Mouse (Mus musculus): ENCODE results near the gene Smarcc1.

The Smarcc1 gene

GRCm38 (mm10) chr9:110243221-110243833 lies 125.8 kb downstream of the Smarcc1 start, which contains the start of gene Cspg5:
TSS of gene Cspg5 (plus strand) at chr9:110243783.
- no peak for DNase-seq

DNA sequence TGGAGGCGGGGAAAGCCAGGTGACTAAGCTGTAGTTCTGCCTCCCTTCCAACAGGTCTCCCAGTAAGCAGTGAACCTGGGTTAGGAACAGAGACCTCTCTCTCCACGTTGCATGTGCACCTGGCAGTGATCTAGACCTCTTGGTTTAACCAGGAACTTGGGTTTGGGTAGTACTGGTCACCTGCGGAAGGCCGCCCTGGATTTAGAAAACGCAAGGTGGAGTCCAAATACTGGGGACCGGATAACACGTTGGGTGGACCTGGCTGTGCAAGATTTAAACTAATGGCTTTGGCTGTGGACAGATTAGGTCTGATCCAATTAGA lies 127.0 kb downstream of the Smarcc1 start:
- no peak for DNase-seq

- no peak for DNase-seq
Measured at GRCm38 (mm10) chr9:110244889-110245589, 127.5 kb downstream of the Smarcc1 start.

- DNase-seq: peak; percentile 35
Measured at GRCm38 (mm10) chr9:110245590-110246320, 128.2 kb downstream of the Smarcc1 start.

DNA sequence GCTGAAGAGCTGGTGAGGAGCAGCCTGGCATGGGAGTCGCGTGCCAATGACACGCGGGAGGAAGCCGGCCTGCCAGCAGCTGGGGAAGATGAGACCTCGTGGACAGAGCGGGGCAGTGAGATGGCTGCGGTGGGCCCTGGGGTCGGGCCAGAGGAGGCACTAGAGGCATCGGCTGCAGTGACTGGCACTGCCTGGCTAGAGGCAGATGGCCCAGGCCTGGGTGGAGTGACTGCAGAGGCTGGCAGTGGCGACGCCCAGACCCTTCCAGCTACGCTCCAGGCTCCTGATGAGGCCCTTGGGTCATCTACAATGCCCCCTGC lies 128.8 kb downstream of the Smarcc1 start:
- no peak for DNase-seq

DNA sequence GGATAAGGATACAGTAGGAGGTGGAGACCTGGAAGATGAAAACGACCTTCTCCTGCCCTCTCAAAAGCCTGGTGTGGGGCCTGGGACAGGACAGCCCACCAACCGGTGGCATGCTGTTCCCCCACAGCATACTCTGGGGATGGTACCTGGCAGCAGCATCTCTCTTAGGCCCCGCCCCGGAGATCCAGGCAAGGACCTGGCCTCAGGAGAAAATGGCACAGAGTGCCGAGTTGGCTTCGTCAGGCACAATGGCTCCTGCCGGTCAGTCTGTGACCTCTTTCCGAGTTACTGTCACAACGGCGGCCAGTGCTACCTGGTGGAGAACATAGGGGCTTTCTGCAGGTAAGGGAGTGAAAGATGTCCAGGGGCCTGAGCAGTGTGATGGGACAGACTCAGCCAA lies 129.5 kb downstream of the Smarcc1 start:
- DNase-seq: no peak

- no peak for DNase-seq
Measured at GRCm38 (mm10) chr9:110248861-110249260, 131.4 kb downstream of the Smarcc1 start.

DNA sequence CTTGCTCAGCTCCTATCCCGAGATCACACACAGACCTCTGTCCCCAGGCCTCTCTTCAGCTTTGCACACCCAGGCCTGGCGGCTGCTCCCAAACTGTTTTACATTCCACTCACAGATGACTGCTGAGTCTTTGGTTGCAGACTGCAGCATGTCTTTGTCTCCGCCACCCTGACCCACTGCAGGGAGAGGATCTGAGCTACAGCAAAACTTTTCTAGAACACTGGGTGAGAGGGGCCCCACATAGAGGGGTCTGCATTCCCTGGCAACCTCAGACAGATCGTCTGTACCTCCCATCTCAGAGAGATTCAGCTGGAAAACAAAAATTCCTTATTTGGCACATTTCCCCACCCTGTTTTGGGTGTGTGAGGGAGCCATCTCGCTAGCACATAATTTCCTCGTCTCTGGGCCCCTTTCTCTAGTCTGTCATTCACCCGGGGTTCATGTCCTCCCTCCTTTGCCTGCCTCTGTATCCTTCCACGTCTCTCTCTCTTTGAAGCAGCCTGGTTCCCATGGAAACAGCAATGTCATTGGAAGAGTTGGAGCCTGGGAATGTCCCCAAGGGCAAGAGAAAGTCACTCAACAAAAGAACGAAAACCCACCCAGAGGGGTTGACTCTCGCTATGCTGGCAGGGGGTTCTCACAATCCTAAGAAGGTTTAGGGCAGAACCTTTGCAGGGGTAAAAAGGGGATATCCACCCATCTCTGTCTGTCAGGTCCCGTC lies 132.5 kb downstream of the Smarcc1 start:
- no peak for DNase-seq

GRCm38 (mm10) chr9:110250776-110251175 lies 133.3 kb downstream of the Smarcc1 start:
- DNase-seq: no peak

- no peak for DNase-seq
Measured at GRCm38 (mm10) chr9:110255407-110256019, 138.0 kb downstream of the Smarcc1 start.

DNA sequence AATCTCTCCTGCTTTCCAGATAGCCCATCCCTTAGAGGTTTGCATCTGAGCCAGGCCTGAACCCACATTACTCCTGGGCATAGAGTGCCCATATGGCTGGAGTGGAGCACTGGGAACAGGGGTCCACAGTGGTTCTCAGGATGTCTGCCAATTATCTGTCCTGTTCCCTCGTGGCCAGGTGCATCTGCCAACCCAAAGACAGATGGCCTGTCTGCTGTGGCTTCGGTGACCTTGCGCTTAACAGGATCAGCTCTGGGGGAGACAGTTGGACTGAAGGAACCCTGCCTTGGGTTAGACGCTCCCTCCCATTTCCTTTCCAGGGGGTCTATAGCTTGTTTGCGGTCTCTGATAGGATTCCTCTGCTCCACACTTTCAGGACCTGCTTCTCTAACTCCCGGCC lies 141.1 kb downstream of the Smarcc1 start:
- no peak for DNase-seq

DNA sequence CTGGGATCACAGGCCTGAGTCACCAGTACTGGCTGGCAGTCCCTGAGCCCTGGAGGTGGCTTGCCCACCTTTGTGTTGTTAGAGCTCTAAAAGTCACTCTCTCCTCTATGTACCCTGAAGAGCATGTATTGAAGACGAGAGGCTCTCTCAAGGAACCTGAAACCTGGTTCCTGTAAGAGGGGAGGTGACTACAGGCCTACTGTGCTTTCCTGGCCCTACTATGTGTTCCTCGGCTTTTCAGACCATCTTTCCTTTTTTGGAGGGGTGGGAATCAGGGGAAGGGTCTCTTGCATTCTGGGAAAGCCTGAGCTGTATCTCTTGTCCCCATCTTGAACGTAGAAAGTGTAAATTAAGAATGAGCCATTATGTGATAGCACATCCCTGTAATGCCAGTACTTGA lies 141.6 kb downstream of the Smarcc1 start:
- no peak for DNase-seq

- no peak for DNase-seq
Measured at GRCm38 (mm10) chr9:110263181-110263580, 145.7 kb downstream of the Smarcc1 start.

GRCm38 (mm10) chr9:110264991-110265390 lies 147.5 kb downstream of the Smarcc1 start:
- DNase-seq: no peak

GRCm38 (mm10) chr9:110268416-110268815 lies 150.9 kb downstream of the Smarcc1 start:
- no peak for DNase-seq

DNA sequence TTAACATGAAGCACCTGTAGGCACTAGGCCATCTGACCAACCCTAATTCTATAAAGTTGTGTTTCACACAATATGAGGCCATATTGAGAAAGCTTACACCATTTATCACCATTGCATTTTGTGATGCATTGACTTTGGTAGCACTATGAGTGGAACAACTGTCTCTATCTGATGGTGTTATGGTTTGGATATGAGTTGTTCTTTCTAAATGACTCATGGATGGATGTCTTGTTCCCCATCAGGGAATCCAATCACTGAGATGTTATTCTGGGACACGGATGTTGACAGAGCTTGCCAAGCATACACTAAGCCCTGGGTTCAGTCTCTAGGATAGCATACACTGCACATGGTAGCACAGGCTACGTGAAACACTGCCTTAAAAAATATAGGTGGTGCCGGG lies 154.8 kb downstream of the Smarcc1 start:
- no peak for DNase-seq

DNA sequence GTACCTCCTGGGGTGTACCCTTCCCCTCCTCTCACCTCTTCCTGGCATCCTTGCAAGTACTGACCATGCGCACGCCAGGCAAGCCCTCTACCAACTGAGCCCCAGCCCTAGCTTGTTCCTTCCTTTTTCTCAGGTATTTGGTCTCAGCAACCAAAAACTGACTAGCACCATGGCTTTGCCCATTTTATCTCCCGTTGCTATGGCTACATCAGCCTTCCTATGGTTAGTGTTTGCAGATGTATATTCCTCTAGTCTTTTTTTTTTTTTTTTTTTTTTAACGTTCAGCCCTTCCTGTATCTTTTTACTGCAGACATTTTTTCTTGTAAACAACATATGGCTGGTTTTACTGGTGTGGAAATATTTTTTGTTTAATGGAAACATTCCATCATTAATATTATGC lies 156.0 kb downstream of the Smarcc1 start:
- no peak for DNase-seq

DNA sequence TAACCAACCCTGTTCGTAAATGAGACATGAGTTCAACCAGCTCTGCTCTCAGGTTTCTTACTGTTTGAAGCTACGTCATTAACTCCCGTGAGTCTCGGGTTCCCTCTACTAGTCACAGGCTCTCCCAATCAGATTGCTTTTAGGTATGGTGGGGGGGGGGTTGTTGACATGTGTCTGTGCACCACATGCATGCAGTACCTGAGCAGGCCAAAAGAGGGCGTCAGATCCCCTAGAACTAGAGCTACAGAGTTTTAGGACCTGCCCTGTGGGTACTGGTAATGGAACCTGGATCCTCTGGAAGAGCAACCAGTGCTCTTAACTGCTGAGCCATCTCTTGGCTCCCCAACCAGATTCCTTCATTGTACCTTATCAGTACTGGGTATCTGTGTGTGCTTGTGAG lies 158.4 kb downstream of the Smarcc1 start:
- DNase-seq: no peak

DNA sequence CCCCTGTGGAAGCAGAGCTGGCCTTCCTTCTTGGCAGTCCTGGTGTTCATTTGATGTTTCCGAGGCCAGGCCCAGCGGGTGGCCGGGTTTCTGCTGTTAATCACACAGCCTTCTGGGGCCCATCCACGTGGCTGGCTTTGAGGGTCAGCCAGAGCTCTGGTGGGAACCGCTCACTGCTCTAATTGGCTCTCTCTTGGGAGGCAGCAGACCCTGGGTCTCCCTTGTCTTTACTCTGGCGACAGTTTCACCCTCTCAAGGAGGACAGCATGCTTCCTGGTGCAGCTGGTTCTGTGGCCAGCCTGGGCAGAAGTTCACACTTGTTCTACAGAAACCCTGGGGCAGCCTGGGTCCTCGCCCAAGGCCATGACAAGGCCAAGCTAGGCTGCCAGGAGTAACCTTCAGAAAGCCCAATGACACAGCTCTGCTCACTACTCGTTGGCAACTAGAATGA lies 159.9 kb downstream of the Smarcc1 start:
- DNase-seq: no peak

DNA sequence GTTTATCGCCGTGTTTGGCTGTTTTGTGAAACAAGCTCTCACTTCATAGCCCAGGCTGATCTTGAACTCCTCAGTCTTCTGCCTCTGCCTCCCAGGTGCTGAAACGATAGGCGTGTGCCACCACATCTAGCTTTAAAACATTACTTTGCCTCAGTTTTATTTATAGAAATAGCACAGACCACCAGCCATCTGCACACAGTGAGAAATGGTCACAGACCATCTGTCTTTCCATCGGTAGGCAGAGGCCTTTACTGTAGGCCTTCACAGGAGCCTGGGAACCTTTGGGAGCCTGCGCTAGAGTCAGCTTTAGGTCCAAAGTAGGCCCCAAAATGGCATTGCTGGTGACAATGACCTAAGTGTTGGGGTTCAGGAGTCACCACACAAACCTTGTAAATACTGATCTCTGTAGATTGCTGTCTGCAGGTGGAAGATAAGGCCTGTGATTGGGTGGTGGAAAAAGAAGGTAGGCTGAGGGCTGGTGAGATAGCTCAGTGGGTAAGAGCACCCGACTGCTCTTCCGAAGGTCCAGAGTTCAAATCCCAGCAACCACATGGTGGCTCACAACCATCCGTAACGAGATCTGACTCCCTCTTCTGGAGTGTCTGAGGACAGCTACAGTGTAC lies 166.7 kb downstream of the Smarcc1 start:
- no peak for DNase-seq

DNA sequence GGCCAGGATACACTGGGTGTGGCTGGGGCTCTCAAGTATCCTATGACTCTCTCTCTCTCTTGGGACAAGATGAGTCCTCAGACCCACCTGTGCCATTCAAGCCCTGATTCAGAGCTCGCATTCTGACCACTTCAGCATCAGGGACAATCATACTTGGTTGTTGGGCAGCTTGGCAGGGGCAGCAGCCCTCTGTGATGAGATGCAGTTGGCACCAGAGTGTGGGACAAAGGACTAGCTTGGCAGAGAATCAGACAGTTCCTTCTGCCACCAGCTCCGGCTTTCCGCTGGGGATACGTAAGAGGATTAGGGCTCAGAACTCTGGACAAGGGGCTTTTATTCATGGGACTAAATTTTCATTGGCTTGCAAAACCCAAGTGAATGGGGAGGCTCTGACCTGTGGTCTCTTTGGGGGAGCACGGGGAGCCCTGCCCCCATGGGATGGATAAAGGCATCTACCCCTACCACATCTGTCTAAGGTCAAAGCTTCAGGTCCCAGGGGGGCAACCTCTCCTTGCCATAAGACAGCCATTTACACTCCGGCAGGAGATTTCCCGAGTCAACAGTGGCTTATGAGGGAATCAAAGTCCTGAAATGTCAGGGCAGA lies 169.9 kb downstream of the Smarcc1 start:
- DNase-seq: no peak

All from liver (tissue).